10 mouse cellular contexts compared by ENCODE assay signal in the genomic region with DNA sequence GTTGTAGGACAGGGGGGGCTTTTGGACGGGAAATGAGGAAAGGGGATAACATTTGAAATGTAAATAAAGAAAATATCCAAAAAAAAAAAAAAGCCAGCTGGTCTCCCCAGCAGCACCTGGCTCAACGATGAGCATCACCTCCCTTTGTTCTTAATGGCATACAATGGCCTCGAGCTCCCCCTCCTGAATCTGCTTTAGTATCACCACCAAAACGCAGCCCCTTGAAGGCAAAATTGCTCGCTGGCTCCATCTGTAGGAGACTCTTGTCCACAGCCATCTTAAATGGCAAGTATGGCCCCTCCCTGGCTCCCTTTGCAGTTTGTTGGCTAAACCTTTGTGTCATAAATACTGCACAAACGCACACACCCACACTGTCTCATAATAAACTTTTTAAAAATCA. TPM values are rescaled to one million over a fixed set of nuclear protein-coding genes. Genes with fewer than 3 reads are reported as not detected.
DNase-seq lines count a peak whose midpoint lies in the region; ATAC-seq and TF ChIP-seq lines count a peak whose summit lies in the region.
"Had no signal": no experiment of that assay in that cellular context is flagged by ENCODE, and none has a peak within 500 bp of the region (broad histone marks: within the 10 kb centered on the region; RNA-seq: fewer than 3 reads in every experiment).

No protein-coding gene starts in this region.

- H3K4me1 ChIP-seq in hindbrain, embryonic 11.5 days (replicated peaks; ENCODE audit: control insufficient read depth, insufficient read depth, low read length): no peaks in the 10 kb centered on the region
- H3K4me1 ChIP-seq in hindbrain, embryonic 16.5 days (ENCODE audit: control insufficient read depth, insufficient read depth, low read depth, low read length): no peaks in the 10 kb centered on the region
- no peaks in the 10 kb centered on the region for H3K4me1 ChIP-seq in ES-Bruce4 (ENCODE audit: control insufficient read depth, insufficient read depth, low read length)
- no peaks in the 10 kb centered on the region for H3K4me1 ChIP-seq in cortical plate, adult 2 months (ENCODE audit: control insufficient read depth, insufficient read depth, low read length)
- H3K4me1 ChIP-seq: embryonic facial prominence, embryonic 12.5 days had no signal

- no peak overlapping the region for H3K9ac ChIP-seq in hindbrain, embryonic 11.5 days (ENCODE audit: low read depth, low read length)
- H3K9ac ChIP-seq in hindbrain, embryonic 16.5 days (ENCODE audit: low read depth, low read length): no peak overlapping the region
- no peak overlapping the region for H3K9ac ChIP-seq in ES-Bruce4 (ENCODE audit: low read depth, poor library complexity, severe bottlenecking)
- H3K9ac ChIP-seq: embryonic facial prominence, embryonic 12.5 days had no signal

- H3K27ac ChIP-seq in hindbrain, embryonic 11.5 days (ENCODE audit: low read depth, low read length): no peak overlapping the region
- H3K27ac ChIP-seq in hindbrain, embryonic 16.5 days (ENCODE audit: low read depth, low read length): no peak overlapping the region
- no peak overlapping the region for H3K27ac ChIP-seq in ES-Bruce4 (ENCODE audit: insufficient read depth, low read length)
- H3K27ac ChIP-seq in cortical plate, adult 2 months (ENCODE audit: insufficient read depth, low read length): no peak overlapping the region
- H3K27ac ChIP-seq: embryonic facial prominence, embryonic 12.5 days had no signal

- ATAC-seq in hindbrain, embryonic 11.5 days (ENCODE audit: low FRiP score): peak; percentile 19; the same call in 1 of the 2 replicates
- no peak; the same call in 1 of the 2 replicates for ATAC-seq in hindbrain, embryonic 16.5 days

- H3K4me3 ChIP-seq in hindbrain, embryonic 11.5 days (ENCODE audit: low read depth, low read length): no peak overlapping the region
- H3K4me3 ChIP-seq in hindbrain, embryonic 16.5 days (ENCODE audit: low read length): no peak overlapping the region
- H3K4me3 ChIP-seq in ES-Bruce4 (ENCODE audit: low read depth, low read length): no peak overlapping the region
- no peak overlapping the region for H3K4me3 ChIP-seq in cortical plate, adult 2 months (ENCODE audit: insufficient read depth, low read length)
- H3K4me3 ChIP-seq: embryonic facial prominence, embryonic 12.5 days had no signal

- TF ChIP-seq CTCF in ES-Bruce4 (IDR thresholded peaks at IDR 0.05; ENCODE audit: low read depth, low read length): peak; percentile 70
- peak; percentile 43 for TF ChIP-seq CTCF in cortical plate, adult 2 months (IDR thresholded peaks at IDR 0.05; ENCODE audit: extremely low read depth, insufficient read depth, low read length)

- TF ChIP-seq POLR2A in ES-Bruce4 (IDR thresholded peaks at IDR 0.05; ENCODE audit: insufficient read depth, low read length): no peak
- no peak for TF ChIP-seq POLR2A in cortical plate, adult 2 months (IDR thresholded peaks at IDR 0.05; ENCODE audit: extremely low read depth, insufficient read depth, low read length)

- H3K9me3 ChIP-seq in hindbrain, embryonic 11.5 days (ENCODE audit: control insufficient read depth, low read length): no peaks in the 10 kb centered on the region
- H3K9me3 ChIP-seq in hindbrain, embryonic 16.5 days (ENCODE audit: control insufficient read depth, low read length): no peaks in the 10 kb centered on the region
- H3K9me3 ChIP-seq in ES-Bruce4 (replicated peaks; ENCODE audit: control insufficient read depth, insufficient read depth, low read length, poor library complexity, severe bottlenecking): no peaks in the 10 kb centered on the region
- H3K9me3 ChIP-seq: embryonic facial prominence, embryonic 12.5 days had no signal

- intact Hi-C loops in left cerebral cortex, postnatal 4 days (cut with DNase I): no loop called here

- 8% methylated on average over 6 of the region's 6 CpGs for WGBS in hindbrain, embryonic 11.5 days
- WGBS in hindbrain, embryonic 16.5 days: 20% methylated on average over 6 of the region's 6 CpGs

- DNase-seq in hindbrain, embryonic 11.5 days (ENCODE audit: low spot score): peak; percentile 49
- DNase-seq in left cerebral cortex, postnatal 4 days: peak; percentile 64
- DNase-seq in right cerebral cortex, postnatal 14 days: peak; percentile 19
- no peak for DNase-seq in adipocyte (ENCODE audit: low spot score)
- no peak for DNase-seq in urinary bladder, adult 18-20 months (ENCODE audit: low spot score in 2 of 2)

- no peaks in the 10 kb centered on the region for H3K36me3 ChIP-seq in hindbrain, embryonic 11.5 days (ENCODE audit: control insufficient read depth, insufficient read depth, low read length)
- no peaks in the 10 kb centered on the region for H3K36me3 ChIP-seq in hindbrain, embryonic 16.5 days (ENCODE audit: control insufficient read depth, insufficient read depth, low read length)
- H3K36me3 ChIP-seq in ES-Bruce4 (ENCODE audit: control insufficient read depth, insufficient read depth, low read length, poor library complexity, severe bottlenecking): no peaks in the 10 kb centered on the region
- H3K36me3 ChIP-seq: embryonic facial prominence, embryonic 12.5 days had no signal

- no peaks in the 10 kb centered on the region for H3K27me3 ChIP-seq in hindbrain, embryonic 11.5 days (ENCODE audit: control insufficient read depth, insufficient read depth, low read length)
- H3K27me3 ChIP-seq in hindbrain, embryonic 16.5 days (replicated peaks; ENCODE audit: control insufficient read depth, insufficient read depth, low read length): no peaks in the 10 kb centered on the region
- no peaks in the 10 kb centered on the region for H3K27me3 ChIP-seq in ES-Bruce4 (ENCODE audit: control insufficient read depth, insufficient read depth, low read length, poor library complexity, severe bottlenecking)
- H3K27me3 ChIP-seq: embryonic facial prominence, embryonic 12.5 days had no signal

- no peak overlapping the region for H3K4me2 ChIP-seq in hindbrain, embryonic 11.5 days (replicated peaks; ENCODE audit: low read depth, low read length)
- H3K4me2 ChIP-seq in hindbrain, embryonic 16.5 days (ENCODE audit: low read length): no peak overlapping the region
- H3K4me2 ChIP-seq: embryonic facial prominence, embryonic 12.5 days had no signal

- no peak for TF ChIP-seq EP300 in ES-Bruce4 (IDR thresholded peaks at IDR 0.05; ENCODE audit: insufficient read depth, low read depth, low read length)

RNA-seq across cellular contexts. Expression of gene Cd48, which starts 17.2 kb away (rescaled TPM):
- polyA plus RNA-seq in hindbrain, embryonic 11.5 days (2014; fragmentation: Nextera tagmentation; extraction: Ambion mirVana): 0.60 and 1.1 TPM in 2 replicates
- polyA plus RNA-seq in hindbrain, embryonic 16.5 days (2015; fragmentation: Nextera tagmentation; extraction: Ambion mirVana): 0.98 and 1.3 TPM in 2 replicates
- not detected in 2 replicates for polyA plus RNA-seq in ES-Bruce4 (2011; ENCODE audit: insufficient read depth, insufficient read length, low read depth, missing spikeins)
- polyA plus RNA-seq in cortical plate, adult 2 months (2012; rRNA removed): 1.6 and 1.8 TPM in 2 replicates
- under 1 TPM in 1 of 2 experiments, not detected in 1; 0.32 TPM for total RNA-seq in left cerebral cortex, postnatal 4 days (2021)

RNA-seq across cellular contexts. Expression of gene Slamf7, which starts 46.1 kb away (rescaled TPM):
- polyA plus RNA-seq in hindbrain, embryonic 11.5 days (2014; fragmentation: Nextera tagmentation; extraction: Ambion mirVana): not detected in 2 replicates
- 0.12 TPM in 1 of 2 replicates, not detected in the other for polyA plus RNA-seq in hindbrain, embryonic 16.5 days (2015; fragmentation: Nextera tagmentation; extraction: Ambion mirVana)
- polyA plus RNA-seq in ES-Bruce4 (2011; ENCODE audit: insufficient read depth, insufficient read length, low read depth, missing spikeins): not detected in 2 replicates
- polyA plus RNA-seq in cortical plate, adult 2 months (2012; rRNA removed): 0.02 and 0.06 TPM in 2 replicates
- not detected for total RNA-seq in left cerebral cortex, postnatal 4 days (2021)
- total RNA-seq: left cerebral cortex, postnatal 36 days had no signal
- polyA plus RNA-seq: embryonic facial prominence, embryonic 12.5 days had no signal

Comparison
In these comparisons a context has a peak if more than half of its experiments do, and no peak if none do; other contexts are left out.
1. DNase-seq: peak in hindbrain, embryonic 11.5 days (single experiment), left cerebral cortex, postnatal 4 days (single experiment) and right cerebral cortex, postnatal 14 days (single experiment); none in adipocyte (single experiment) and urinary bladder, adult 18-20 months (0 of 2).